Mouse (Mus musculus): ENCODE results near the gene Flt4.

GRCm38 (mm10) chr11:49654651-49655050, 45.6 kb downstream of the Flt4 start:
- TF ChIP-seq CTCF (IDR thresholded peaks at IDR 0.05; ENCODE audit: extremely low read depth, insufficient read length, insufficient replicate concordance, low read depth, low read length) (no peak), POLR2A (IDR thresholded peaks at IDR 0.05; ENCODE audit: low read depth, low read length) (no peak)

Measured in small intestine, adult 2 months (tissue).